Mouse (Mus musculus) layer of hippocampus, postnatal 14 days (tissue): ENCODE measurements at regions not wholly inside any gene's neighbourhood (a gene's known extent, or its start where the extent isn't known, plus 50 kb on each side); places are given as distances from the start of the nearest gene placed in this dataset.

Source experiments
- DNase-seq, 2 experiments: peaks; one replicate each; pipeline ENCODE4 v3.0.0; 2021 to 2022; ENCODE audit warnings: low spot score in 2 of 2, mixed read lengths in 1 of 2

GRCm38 (mm10) chr3:102386091-102386490, 83.6 kb upstream of the Ngf start:
- DNase-seq, result no peak

- DNase-seq, result no peak
These were observed 85.1 kb upstream of the Ngf start for GRCm38 (mm10) chr3:102384596-102384995.

- no peak for DNase-seq
These were observed 86.0 kb upstream of the Ngf start for GRCm38 (mm10) chr3:102383671-102384070.

GRCm38 (mm10) chr3:102381683-102382082, 88.0 kb upstream of the Ngf start:
- no peak for DNase-seq

- DNase-seq, result no peak
These were observed 95.2 kb upstream of the Ngf start for GRCm38 (mm10) chr3:102374381-102375060.

- DNase-seq, result no peak
These were observed 97.4 kb upstream of the Ngf start for GRCm38 (mm10) chr3:102372205-102372899.

- no peak for DNase-seq
These were observed 103.5 kb upstream of the Ngf start for GRCm38 (mm10) chr3:102366188-102366587.

GRCm38 (mm10) chr3:102364326-102364935, 105.3 kb upstream of the Ngf start:
- no peak for DNase-seq

GRCm38 (mm10) chr3:102360732-102361280, 108.9 kb upstream of the Ngf start:
- no peak for DNase-seq

GRCm38 (mm10) chr3:102358801-102359200, 110.9 kb upstream of the Ngf start:
- DNase-seq, result no peak

- no peak for DNase-seq
These were observed 112.6 kb upstream of the Ngf start for GRCm38 (mm10) chr3:102357062-102357610.

- DNase-seq, result no peak
These were observed 114.4 kb upstream of the Ngf start for GRCm38 (mm10) chr3:102355352-102355751.

- DNase-seq, result no peak
These were observed 114.9 kb upstream of the Ngf start for GRCm38 (mm10) chr3:102354771-102355170.

- no peak for DNase-seq
These were observed 116.3 kb upstream of the Ngf start for GRCm38 (mm10) chr3:102353277-102353900.

GRCm38 (mm10) chr3:102346077-102346476, 123.6 kb upstream of the Ngf start:
- DNase-seq, result no peak

- no peak for DNase-seq
These were observed 124.4 kb upstream of the Ngf start for GRCm38 (mm10) chr3:102345291-102345690.

- no peak for DNase-seq
These were observed 129.0 kb upstream of the Ngf start for GRCm38 (mm10) chr3:102340731-102341130.

GRCm38 (mm10) chr3:102337881-102338280, 131.8 kb upstream of the Ngf start:
- DNase-seq, result no peak

- DNase-seq, result no peak
These were observed 131.7 kb upstream of the Vangl1 start for GRCm38 (mm10) chr3:102336184-102336583.

- peak; percentile 14 to 28 for DNase-seq
These were observed 130.7 kb upstream of the Vangl1 start for GRCm38 (mm10) chr3:102335146-102335545.

GRCm38 (mm10) chr3:102332221-102332620, 127.7 kb upstream of the Vangl1 start:
- DNase-seq, result no peak
